Mouse (Mus musculus) embryonic stem cell, embryonic (primary cell): ENCODE results near the gene Cdc14b.

Experiments
- CTCF ChIA-PET, 4 experiments: fragments of 300-600 bp in 2 of 4; fragments of 350-600 bp in 2 of 4; sonication (Branson Sonifier 250); formaldehyde crosslinking; loops; one replicate each; lab custom pipeline; 2022; ENCODE audit warnings: inconsistent platforms in 2 of 4; lab: Charles Lee
- POLR2A ChIA-PET, 4 experiments: fragments of 300-600 bp in 2 of 4; fragments of 350-600 bp in 2 of 4; sonication (Branson Sonifier 250); formaldehyde crosslinking; loops; one replicate each; lab custom pipeline; 2022; ENCODE audit warnings: antibody characterized with exemption in 4 of 4, inconsistent platforms in 1 of 4; lab: Charles Lee

Cdc14b gene

DNA sequence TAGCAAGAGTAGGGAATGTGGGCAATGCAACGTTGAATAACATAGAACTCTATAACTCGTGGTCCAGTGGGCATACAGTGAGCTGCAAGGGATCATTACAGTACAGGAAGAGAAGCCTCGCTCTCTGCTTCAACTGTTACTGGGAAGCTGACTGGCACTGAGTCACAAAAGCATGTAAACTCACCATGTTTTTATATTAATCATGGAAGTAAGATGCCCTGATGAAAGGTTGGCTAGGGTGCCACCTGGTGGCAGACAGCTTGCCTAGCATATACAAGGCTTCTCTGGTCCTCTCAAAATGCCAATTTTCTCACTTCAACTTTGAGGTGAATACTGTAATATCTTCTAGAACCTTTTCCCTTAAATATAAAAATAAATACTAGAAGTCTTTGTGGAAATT is 31.0 kb upstream of the Cdc14b start:
- ChIA-PET CTCF (interaction anchor here (0.6 to 8.3 kb wide), 21 partner anchors 12 to 678 kb away, joined by 3 to 78 read pairs (median 6); no protein-coding TSS in a partner anchor), POLR2A (interaction anchor here in 3 of 4 experiments (0.5 to 1.8 kb wide), 11 partner anchors 20 to 152 kb away, joined by 3 to 6 read pairs (median 4); partner anchors contain the start of genes Cdc14b (in 1 of the 3), Cdk20 (in 1 of the 3) and Habp4 (in 1 of the 3))

GRCm38 (mm10) chr13:64299069-64299468 is 24.0 kb upstream of the Cdc14b start:
- ChIA-PET POLR2A (interaction anchor here in 1 of 4 experiments (1.0 kb wide), 1 partner anchor 138 kb away, joined by 3 read pairs; the partner anchor contains the start of gene Habp4), CTCF (no interaction called here)

DNA sequence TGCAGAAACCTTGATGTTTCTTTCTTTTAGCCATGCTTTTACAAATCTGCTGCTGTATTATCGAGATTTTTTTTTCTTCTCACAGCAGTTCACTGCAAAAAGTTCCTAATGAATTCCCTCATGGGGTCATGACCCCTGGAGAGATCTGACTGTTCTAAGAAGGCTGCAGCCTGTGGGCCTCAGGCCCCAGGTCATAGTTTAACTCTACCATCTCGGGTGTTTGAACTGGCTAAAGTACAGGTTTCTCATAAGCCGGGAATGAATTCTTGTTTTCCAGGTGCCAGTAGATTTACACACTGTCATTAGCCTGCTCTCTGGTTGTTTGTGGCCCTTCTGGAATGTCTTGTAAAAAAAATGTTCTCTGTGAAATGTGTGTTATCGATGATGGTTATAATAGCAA is 11.7 kb upstream of the Cdc14b start:
- ChIA-PET CTCF (interaction anchor here in 2 of 4 experiments (0.7 to 0.9 kb wide), 2 partner anchors 38 to 63 kb away, joined by 3 to 5 read pairs; no protein-coding TSS in a partner anchor), POLR2A (interaction anchor here in 2 of 4 experiments (0.6 to 0.8 kb wide), 2 partner anchors 19 to 57 kb away, joined by 6 read pairs; no protein-coding TSS in a partner anchor)

- ChIA-PET CTCF (interaction anchor here in 3 of 4 experiments (0.6 to 1.9 kb wide), 7 partner anchors 12 to 656 kb away, joined by 3 to 8 read pairs (median 4); partner anchors contain the start of gene Cdc14b (in 1 of the 3)), POLR2A (interaction anchor here in 3 of 4 experiments (0.6 to 0.8 kb wide), 5 partner anchors 19 to 327 kb away, joined by 4 to 8 read pairs (median 6); no protein-coding TSS in a partner anchor)
These were observed 11.2 kb upstream of the Cdc14b start for GRCm38 (mm10) chr13:64286321-64286720.

DNA sequence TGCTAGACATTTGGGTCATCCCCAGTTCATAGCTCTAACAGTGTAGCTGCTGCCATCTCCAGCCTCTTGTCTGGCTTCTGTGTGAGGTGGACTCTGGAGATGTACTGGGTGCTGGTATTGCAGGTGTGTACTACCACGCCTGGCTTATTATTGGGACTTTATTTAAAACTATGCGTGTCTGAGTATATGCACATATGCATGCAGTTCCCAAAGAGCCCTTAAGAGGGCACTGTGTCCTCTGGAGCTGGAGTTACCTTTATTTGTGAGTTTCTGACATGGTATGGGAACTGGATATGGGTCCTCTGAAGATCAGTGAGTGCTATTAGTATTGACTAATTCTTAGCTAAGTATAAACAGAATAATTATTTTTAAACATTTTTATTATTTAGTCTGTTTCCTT is 9.6 kb upstream of the Cdc14b start:
- CTCF ChIA-PET, result interaction anchor here (0.6 to 1.9 kb wide), 12 partner anchors 8 to 104 kb away, joined by 3 to 8 read pairs (median 3); partner anchors contain the start of gene Cdc14b (in 2 of the 4)
- POLR2A ChIA-PET, result interaction anchor here in 1 of 4 experiments (0.8 kb wide), 1 partner anchor 10 kb away, joined by 3 read pairs; the partner anchor contains the start of gene Cdc14b

GRCm38 (mm10) chr13:64280940-64281339 is 5.8 kb upstream of the Cdc14b start:
- CTCF ChIA-PET, result no interaction called here
- POLR2A ChIA-PET, result interaction anchor here in 1 of 4 experiments (0.6 kb wide), 1 partner anchor 126 kb away, joined by 6 read pairs; no protein-coding TSS in a partner anchor

- CTCF ChIA-PET, result interaction anchor here in 2 of 4 experiments (1.3 to 2.8 kb wide), 3 partner anchors 9 to 25 kb away, joined by 3 to 12 read pairs (median 6); no protein-coding TSS in a partner anchor
- POLR2A ChIA-PET, result interaction anchor here in 3 of 4 experiments (0.6 to 3.0 kb wide), 17 partner anchors 9 to 216 kb away, joined by 3 to 21 read pairs (median 4); partner anchors contain the start of genes Aaed1 (in 2 of the 3), Cdk20 (in 1 of the 3) and Zfp367 (in 1 of the 3)
These were observed 651 bp upstream of the Cdc14b start for GRCm38 (mm10) chr13:64275754-64276127.

GRCm38 (mm10) chr13:64273891-64274844 is 922 bp downstream of the Cdc14b start:
- ChIA-PET POLR2A (interaction anchor here in 3 of 4 experiments (0.7 to 3.0 kb wide), 33 partner anchors 7 to 167 kb away, joined by 3 to 21 read pairs (median 4); partner anchors contain the start of genes Aaed1 (in 3 of the 3), Cdk20 (in 1 of the 3), Habp4 (in 1 of the 3) and Zfp367 (in 1 of the 3)), CTCF (interaction anchor here (0.6 to 2.8 kb wide), 14 partner anchors 9 to 1416 kb away, joined by 3 to 12 read pairs (median 3); partner anchors contain the start of gene Fbp2 (in 1 of the 4))

GRCm38 (mm10) chr13:64273352-64273751 is 1.7 kb downstream of the Cdc14b start:
- POLR2A ChIA-PET, result interaction anchor here in 3 of 4 experiments (0.7 to 3.0 kb wide), 10 partner anchors 8 to 120 kb away, joined by 3 to 21 read pairs (median 4); partner anchors contain the start of gene Aaed1 (in 2 of the 3)
- CTCF ChIA-PET, result interaction anchor here in 3 of 4 experiments (0.7 to 2.8 kb wide), 6 partner anchors 11 to 1415 kb away, joined by 3 to 12 read pairs (median 4); partner anchors contain the start of gene Fbp2 (in 1 of the 3)

DNA sequence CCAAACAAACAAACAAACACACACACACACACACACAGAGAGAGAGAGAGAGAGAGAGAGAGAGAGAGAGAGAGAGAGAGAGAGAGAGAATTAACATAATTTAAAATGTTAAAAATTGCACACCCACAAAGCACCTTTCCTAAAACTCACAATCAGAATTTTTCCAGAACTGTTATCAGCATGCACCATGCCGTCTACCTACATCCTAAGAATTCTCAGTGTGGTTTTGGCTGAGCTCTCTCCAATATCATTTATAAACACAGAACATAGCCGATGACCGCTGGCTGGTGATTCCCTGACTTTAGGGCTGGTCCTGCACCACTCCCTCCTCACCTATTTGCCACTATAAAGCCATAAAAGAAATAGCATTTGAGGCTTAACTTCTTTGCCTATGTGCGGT is 6.7 kb downstream of the Cdc14b start:
- ChIA-PET POLR2A (interaction anchor here in 2 of 4 experiments (0.7 to 1.1 kb wide), 2 partner anchors 17 to 37 kb away, joined by 3 to 8 read pairs; no protein-coding TSS in a partner anchor), CTCF (no interaction called here)

DNA sequence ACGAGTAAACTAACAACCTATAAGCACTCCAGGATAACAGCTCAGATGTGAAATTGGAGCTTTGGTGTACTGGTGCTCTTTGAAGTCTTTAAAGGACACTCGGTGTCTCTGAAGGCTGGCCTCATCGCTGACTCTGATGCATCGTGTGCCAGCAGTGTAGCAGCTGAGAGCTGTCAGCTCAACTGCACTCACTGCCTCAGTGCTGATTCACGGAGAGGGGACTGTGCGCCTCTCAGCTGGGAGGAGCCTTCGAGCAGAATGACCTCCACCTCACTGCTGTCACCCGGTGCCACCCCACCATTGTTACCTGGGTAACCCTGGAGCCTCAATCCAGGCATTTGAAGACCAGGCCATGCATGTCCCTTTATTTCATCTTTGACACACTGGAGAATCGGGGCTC is 7.9 kb downstream of the Cdc14b start:
- CTCF ChIA-PET, result interaction anchor here in 1 of 4 experiments (0.8 to 1.2 kb wide), 3 partner anchors 16 to 86 kb away, joined by 3 to 5 read pairs (median 3); no protein-coding TSS in a partner anchor
- POLR2A ChIA-PET, result interaction anchor here in 3 of 4 experiments (0.6 to 1.1 kb wide), 4 partner anchors 8 to 113 kb away, joined by 3 to 7 read pairs (median 3); no protein-coding TSS in a partner anchor

GRCm38 (mm10) chr13:64264586-64264985 is 10.5 kb downstream of the Cdc14b start:
- CTCF ChIA-PET, result interaction anchor here in 1 of 4 experiments (0.9 kb wide), 1 partner anchor 10 kb away, joined by 3 read pairs; no protein-coding TSS in a partner anchor

GRCm38 (mm10) chr13:64259903-64260302 is 15.2 kb downstream of the Cdc14b start:
- POLR2A ChIA-PET, result interaction anchor here in 2 of 4 experiments (0.8 to 4.8 kb wide), 8 partner anchors 8 to 107 kb away, joined by 3 to 25 read pairs (median 4); partner anchors contain the start of genes Cdc14b (in 1 of the 2) and Zfp367 (in 1 of the 2)
- CTCF ChIA-PET, result interaction anchor here (0.6 to 3.1 kb wide), 7 partner anchors 9 to 105 kb away, joined by 3 to 15 read pairs (median 3); no protein-coding TSS in a partner anchor

More at GRCm38 (mm10) chr13:64264586-64264985, 10.5 kb downstream of the Cdc14b start:
- POLR2A ChIA-PET, result interaction anchor here in 2 of 4 experiments (1.0 to 1.1 kb wide), 3 partner anchors 9 to 16 kb away, joined by 3 to 7 read pairs (median 3); partner anchors contain the start of gene Cdc14b (in 1 of the 2)

GRCm38 (mm10) chr13:64258516-64258821 is 16.6 kb downstream of the Cdc14b start:
- ChIA-PET POLR2A (interaction anchor here in 2 of 4 experiments (0.7 to 4.8 kb wide), 15 partner anchors 8 to 105 kb away, joined by 3 to 25 read pairs (median 4); partner anchors contain the start of genes Cdc14b (in 2 of the 2), Aaed1 (in 1 of the 2) and Habp4 (in 1 of the 2)), CTCF (interaction anchor here in 3 of 4 experiments (0.8 to 3.0 kb wide), 6 partner anchors 8 to 77 kb away, joined by 3 to 12 read pairs (median 5); no protein-coding TSS in a partner anchor)

DNA sequence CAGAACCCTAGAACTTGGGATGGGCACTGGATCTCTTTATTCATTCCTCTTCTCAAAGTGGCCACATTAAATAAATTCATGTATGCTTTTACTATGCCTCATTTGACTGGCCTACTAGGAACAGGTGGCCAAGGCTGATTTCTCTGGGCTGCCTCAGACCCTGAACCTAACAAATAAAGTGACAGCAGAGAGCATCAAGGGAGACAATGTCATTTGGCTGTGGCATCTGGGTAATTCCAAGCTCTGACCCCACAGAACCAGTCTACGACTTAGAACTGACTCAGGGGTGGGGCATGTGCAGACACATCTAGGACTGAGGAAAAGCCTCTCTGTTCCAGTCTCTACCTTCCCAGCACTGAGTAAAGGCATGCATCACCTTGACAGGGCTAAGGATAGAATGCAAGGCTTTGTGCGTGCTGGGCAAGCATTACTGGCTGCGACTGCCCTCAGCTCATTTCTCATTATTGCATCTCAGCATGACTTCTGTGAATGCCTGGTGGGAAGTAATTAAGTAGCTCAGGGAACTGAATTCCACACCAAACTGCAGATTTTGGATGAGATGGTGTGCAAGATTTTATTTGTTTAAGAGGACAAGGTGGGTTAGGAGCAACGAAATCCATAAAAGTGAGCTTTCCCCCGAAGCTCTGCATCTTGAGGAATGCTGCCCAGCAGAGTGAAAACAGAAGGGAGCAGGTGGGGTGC is 17.1 kb downstream of the Cdc14b start:
- ChIA-PET CTCF (interaction anchor here in 3 of 4 experiments (0.8 to 3.0 kb wide), 6 partner anchors 8 to 77 kb away, joined by 3 to 12 read pairs (median 5); no protein-coding TSS in a partner anchor), POLR2A (interaction anchor here in 2 of 4 experiments (0.6 to 4.8 kb wide), 17 partner anchors 8 to 1054 kb away, joined by 3 to 25 read pairs (median 4); partner anchors contain the start of genes Cdc14b (in 2 of the 2), Aaed1 (in 1 of the 2) and Habp4 (in 1 of the 2))
